Mouse (Mus musculus): ENCODE measurements at regions not wholly inside any gene's neighbourhood (a gene's known extent, or its start where the extent isn't known, plus 50 kb on each side); places are given as distances from the start of the nearest gene placed in this dataset.
A peak's percentile ranks its signal among the peaks of the same experiment; 100 is the strongest.

- no peak overlapping the region for H3K9ac ChIP-seq (ENCODE audit: low read depth, low read length)
- no peak overlapping the region for H3K4me3 ChIP-seq (ENCODE audit: low read length)
- 56% methylated on average over 2 of the region's 2 CpGs for WGBS
- peak; percentile 76 for ATAC-seq (ENCODE audit: low FRiP score, low TSS enrichment)
- H3K9me3 ChIP-seq (ENCODE audit: control insufficient read depth, low read length): no peaks in the 10 kb centered on the region
- no peaks in the 10 kb centered on the region for H3K27me3 ChIP-seq (ENCODE audit: control insufficient read depth, insufficient read depth, low read length)
- no peaks in the 10 kb centered on the region for H3K36me3 ChIP-seq (ENCODE audit: control insufficient read depth, insufficient read depth, low read length)
- H3K4me2 ChIP-seq (replicated peaks; ENCODE audit: low read depth, low read length): no peak overlapping the region
- peaks cover 7% of the 10 kb centered on the region; the same call in 1 of the 2 replicates for H3K4me1 ChIP-seq (ENCODE audit: control insufficient read depth, insufficient read depth, low read length)
- H3K27ac ChIP-seq (ENCODE audit: low read depth, low read length): peak overlapping the region; percentile 57; the same call in 1 of the 2 replicates
These were observed 61.9 kb downstream of the Calml3 start for GRCm38 (mm10) chr13:3742094-3742730.

GRCm38 (mm10) chr13:3730699-3731021, 73.5 kb downstream of the Calml3 start:
- H3K27ac ChIP-seq (ENCODE audit: low read depth, low read length): no peak overlapping the region
- ATAC-seq (ENCODE audit: low FRiP score, low TSS enrichment): peak; percentile 73; the same call in 1 of the 2 replicates
- H3K36me3 ChIP-seq (ENCODE audit: control insufficient read depth, insufficient read depth, low read length): no peaks in the 10 kb centered on the region
- no peaks in the 10 kb centered on the region for H3K9me3 ChIP-seq (ENCODE audit: control insufficient read depth, low read length)
- no peak overlapping the region for H3K9ac ChIP-seq (ENCODE audit: low read depth, low read length)
- H3K4me2 ChIP-seq (replicated peaks; ENCODE audit: low read depth, low read length): no peak overlapping the region
- no peaks in the 10 kb centered on the region for H3K4me1 ChIP-seq (ENCODE audit: control insufficient read depth, insufficient read depth, low read length)
- no peaks in the 10 kb centered on the region for H3K27me3 ChIP-seq (ENCODE audit: control insufficient read depth, insufficient read depth, low read length)
- H3K4me3 ChIP-seq (ENCODE audit: low read length): no peak overlapping the region
- 14% methylated on average over 2 of the region's 2 CpGs for WGBS

GRCm38 (mm10) chr13:3729926-3730698, 74.0 kb downstream of the Calml3 start:
- Histone ChIP-seq H3K4me2 (replicated peaks; ENCODE audit: low read depth, low read length) (no peak overlapping the region), H3K27me3 (ENCODE audit: control insufficient read depth, insufficient read depth, low read length) (no peaks in the 10 kb centered on the region), H3K27ac (ENCODE audit: low read depth, low read length) (no peak overlapping the region), H3K4me1 (ENCODE audit: control insufficient read depth, insufficient read depth, low read length) (no peaks in the 10 kb centered on the region), H3K4me3 (ENCODE audit: low read length) (no peak overlapping the region), H3K9ac (ENCODE audit: low read depth, low read length) (no peak overlapping the region), H3K9me3 (ENCODE audit: control insufficient read depth, low read length) (no peaks in the 10 kb centered on the region), H3K36me3 (ENCODE audit: control insufficient read depth, insufficient read depth, low read length) (no peaks in the 10 kb centered on the region)
- peak; percentile 94 for ATAC-seq (ENCODE audit: low FRiP score, low TSS enrichment)
- 1% methylated on average over 3 of the region's 3 CpGs for WGBS

- no peak for ATAC-seq (ENCODE audit: low FRiP score, low TSS enrichment)
- H3K36me3 ChIP-seq (ENCODE audit: control insufficient read depth, insufficient read depth, low read length): no peaks in the 10 kb centered on the region
- WGBS: 76% methylated on average over 3 of the region's 3 CpGs
- no peak overlapping the region for H3K4me2 ChIP-seq (replicated peaks; ENCODE audit: low read depth, low read length)
- H3K4me3 ChIP-seq (ENCODE audit: low read length): no peak overlapping the region
- no peak overlapping the region for H3K27ac ChIP-seq (ENCODE audit: low read depth, low read length)
- H3K27me3 ChIP-seq (ENCODE audit: control insufficient read depth, insufficient read depth, low read length): no peaks in the 10 kb centered on the region
- H3K4me1 ChIP-seq (ENCODE audit: control insufficient read depth, insufficient read depth, low read length): no peaks in the 10 kb centered on the region
- no peaks in the 10 kb centered on the region for H3K9me3 ChIP-seq (ENCODE audit: control insufficient read depth, low read length)
- H3K9ac ChIP-seq (ENCODE audit: low read depth, low read length): no peak overlapping the region
These were observed 75.2 kb downstream of the Calml3 start for GRCm38 (mm10) chr13:3728888-3729287.

GRCm38 (mm10) chr13:3726331-3726781, 77.8 kb downstream of the Calml3 start:
- Histone ChIP-seq H3K27ac (ENCODE audit: low read depth, low read length) (no peak overlapping the region), H3K4me2 (replicated peaks; ENCODE audit: low read depth, low read length) (no peak overlapping the region), H3K4me3 (ENCODE audit: low read length) (no peak overlapping the region), H3K9me3 (ENCODE audit: control insufficient read depth, low read length) (no peaks in the 10 kb centered on the region), H3K36me3 (ENCODE audit: control insufficient read depth, insufficient read depth, low read length) (no peaks in the 10 kb centered on the region), H3K9ac (ENCODE audit: low read depth, low read length) (no peak overlapping the region), H3K27me3 (ENCODE audit: control insufficient read depth, insufficient read depth, low read length) (no peaks in the 10 kb centered on the region), H3K4me1 (ENCODE audit: control insufficient read depth, insufficient read depth, low read length) (no peaks in the 10 kb centered on the region)
- WGBS: 34% methylated on average over 5 of the region's 5 CpGs
- no peak; the same call in 1 of the 2 replicates for ATAC-seq (ENCODE audit: low FRiP score, low TSS enrichment)

GRCm38 (mm10) chr13:3725803-3726202, 78.3 kb downstream of the Calml3 start:
- no peak for ATAC-seq (ENCODE audit: low FRiP score, low TSS enrichment)
- H3K9me3 ChIP-seq (ENCODE audit: control insufficient read depth, low read length): no peaks in the 10 kb centered on the region
- H3K9ac ChIP-seq (ENCODE audit: low read depth, low read length): no peak overlapping the region
- H3K4me2 ChIP-seq (replicated peaks; ENCODE audit: low read depth, low read length): no peak overlapping the region
- no peaks in the 10 kb centered on the region for H3K27me3 ChIP-seq (ENCODE audit: control insufficient read depth, insufficient read depth, low read length)
- no peaks in the 10 kb centered on the region for H3K4me1 ChIP-seq (ENCODE audit: control insufficient read depth, insufficient read depth, low read length)
- H3K4me3 ChIP-seq (ENCODE audit: low read length): no peak overlapping the region
- WGBS: 86% methylated on average over 3 of the region's 3 CpGs
- H3K27ac ChIP-seq (ENCODE audit: low read depth, low read length): no peak overlapping the region
- H3K36me3 ChIP-seq (ENCODE audit: control insufficient read depth, insufficient read depth, low read length): no peaks in the 10 kb centered on the region

GRCm38 (mm10) chr13:3724313-3724712, 79.8 kb downstream of the Calml3 start:
- H3K9me3 ChIP-seq (ENCODE audit: control insufficient read depth, low read length): no peaks in the 10 kb centered on the region
- H3K4me1 ChIP-seq (ENCODE audit: control insufficient read depth, insufficient read depth, low read length): no peaks in the 10 kb centered on the region
- H3K4me2 ChIP-seq (replicated peaks; ENCODE audit: low read depth, low read length): no peak overlapping the region
- WGBS: 73% methylated on average over 3 of the region's 3 CpGs
- no peak for ATAC-seq (ENCODE audit: low FRiP score, low TSS enrichment)
- no peaks in the 10 kb centered on the region for H3K36me3 ChIP-seq (ENCODE audit: control insufficient read depth, insufficient read depth, low read length)
- H3K27ac ChIP-seq (ENCODE audit: low read depth, low read length): no peak overlapping the region
- H3K4me3 ChIP-seq (ENCODE audit: low read length): no peak overlapping the region
- H3K9ac ChIP-seq (ENCODE audit: low read depth, low read length): no peak overlapping the region
- H3K27me3 ChIP-seq (ENCODE audit: control insufficient read depth, insufficient read depth, low read length): no peaks in the 10 kb centered on the region

GRCm38 (mm10) chr13:3723458-3724143, 80.5 kb downstream of the Calml3 start:
- 81% methylated on average over 5 of the region's 5 CpGs for WGBS
- no peaks in the 10 kb centered on the region for H3K4me1 ChIP-seq (ENCODE audit: control insufficient read depth, insufficient read depth, low read length)
- H3K9ac ChIP-seq (ENCODE audit: low read depth, low read length): no peak overlapping the region
- H3K27ac ChIP-seq (ENCODE audit: low read depth, low read length): no peak overlapping the region
- H3K36me3 ChIP-seq (ENCODE audit: control insufficient read depth, insufficient read depth, low read length): no peaks in the 10 kb centered on the region
- no peaks in the 10 kb centered on the region for H3K27me3 ChIP-seq (ENCODE audit: control insufficient read depth, insufficient read depth, low read length)
- H3K4me2 ChIP-seq (replicated peaks; ENCODE audit: low read depth, low read length): no peak overlapping the region
- H3K4me3 ChIP-seq (ENCODE audit: low read length): no peak overlapping the region
- no peak for ATAC-seq (ENCODE audit: low FRiP score, low TSS enrichment)
- H3K9me3 ChIP-seq (ENCODE audit: control insufficient read depth, low read length): no peaks in the 10 kb centered on the region

- Histone ChIP-seq H3K27ac (ENCODE audit: low read depth, low read length) (no peak overlapping the region), H3K36me3 (ENCODE audit: control insufficient read depth, insufficient read depth, low read length) (no peaks in the 10 kb centered on the region), H3K9me3 (ENCODE audit: control insufficient read depth, low read length) (no peaks in the 10 kb centered on the region), H3K4me3 (ENCODE audit: low read length) (no peak overlapping the region), H3K4me2 (replicated peaks; ENCODE audit: low read depth, low read length) (no peak overlapping the region), H3K4me1 (ENCODE audit: control insufficient read depth, insufficient read depth, low read length) (peaks cover 5% of the 10 kb centered on the region; the same call in 1 of the 2 replicates), H3K27me3 (ENCODE audit: control insufficient read depth, insufficient read depth, low read length) (no peaks in the 10 kb centered on the region), H3K9ac (ENCODE audit: low read depth, low read length) (no peak overlapping the region)
- ATAC-seq (ENCODE audit: low FRiP score, low TSS enrichment): no peak
- WGBS: 92% methylated on average over 4 of the region's 4 CpGs
These were observed 81.2 kb downstream of the Asb13 start for GRCm38 (mm10) chr13:3715019-3715418.
